Mouse (Mus musculus) thymus, adult 2 months (tissue): ENCODE data around the gene Schip1. TPM values are rescaled to one million over a fixed set of nuclear protein-coding genes. Genes with fewer than 3 reads are reported as not detected.

Source experiments
- DNase-seq: peaks from one replicate; pipeline ENCODE4 v3.0.0; 2021
- H3K27ac ChIP-seq: fragments of 200-500 bp; 2 replicates; pipeline ENCODE4 v1.5.1; 2012; ENCODE audit warnings: low read length, control low read depth; ENCODE audit not compliant: control insufficient read depth, insufficient read depth
- H3K27me3 ChIP-seq: fragments of 200-500 bp; 2 replicates; pipeline ENCODE4 v1.6.1; 2012; ENCODE audit warnings: mild to moderate bottlenecking, low read length, moderate library complexity, mixed read lengths; ENCODE audit not compliant: control insufficient read depth, insufficient read depth
- H3K36me3 ChIP-seq: fragments of 200-500 bp; 2 replicates; pipeline ENCODE4 v1.6.1; 2012; ENCODE audit warnings: mild to moderate bottlenecking, low read length, moderate library complexity; ENCODE audit not compliant: control insufficient read depth, insufficient read depth
- H3K4me1 ChIP-seq: fragments of 200-500 bp; replicated peaks from 2 replicates; pipeline ENCODE4 v1.6.1; 2012; ENCODE audit warnings: low read length; ENCODE audit not compliant: control insufficient read depth, insufficient read depth
- H3K4me3 ChIP-seq: fragments of 200-500 bp; 2 replicates; pipeline ENCODE4 v1.5.1; 2012; ENCODE audit warnings: mild to moderate bottlenecking, low read length, control low read depth, moderate library complexity; ENCODE audit not compliant: control insufficient read depth, insufficient read depth
- CTCF ChIP-seq: fragments of 200-500 bp; IDR thresholded peaks from 2 replicates; pipeline ENCODE4 v1.5.1; 2012; ENCODE audit warnings: mild to moderate bottlenecking, control low read depth, low read length, moderate library complexity, borderline replicate concordance; ENCODE audit not compliant: control insufficient read depth, poor library complexity, insufficient read depth; ENCODE audit errors: extremely low read depth
- POLR2A ChIP-seq: fragments of 200-500 bp; IDR thresholded peaks from 2 replicates; pipeline ENCODE4 v1.6.1; 2012; ENCODE audit warnings: mild to moderate bottlenecking, low read length, control low read depth, moderate library complexity; ENCODE audit not compliant: control insufficient read depth, poor library complexity, insufficient read depth; ENCODE audit errors: extremely low read depth
- WGBS: fragments of 180-500 bp; shearing (Covaris S2); methylation state at CpG from one replicate; pipeline ENCODE4 v1.1.7; 2018; 5-methylcytosine and 5-hydroxymethylcytosine counted together
- polyA plus RNA-seq: library from polyadenylated mRNA; depleted of rRNA; stranded (reverse); fragments of >200 nt; gene quantifications from 2 replicates; pipeline ENCODE4 v1.2.3, GENCODE M21; 2012

Gene Schip1
- polyA plus RNA-seq, 1 experiment = 3.2 TPM

- Histone ChIP-seq H3K27me3 (no peaks in the 10 kb centered on the region), H3K36me3 (no peaks in the 10 kb centered on the region), H3K4me1 (no peaks in the 10 kb centered on the region), H3K27ac (no peak overlapping the region), H3K4me3 (no peak overlapping the region)
- TF ChIP-seq CTCF = no peak
- TF ChIP-seq POLR2A = no peak
- WGBS = 75% methylated on average over 8 of the region's 8 CpGs
- DNase-seq = no peak
These were observed 122.9 kb downstream of the Schip1 start for GRCm38 (mm10) chr3:68187471-68187870.

GRCm38 (mm10) chr3:68189100-68189499 is 124.5 kb downstream of the Schip1 start:
- no peak for TF ChIP-seq POLR2A
- TF ChIP-seq CTCF = no peak
- no peaks in the 10 kb centered on the region for H3K27me3 ChIP-seq
- DNase-seq = no peak
- no peaks in the 10 kb centered on the region for H3K36me3 ChIP-seq
- no peak overlapping the region for H3K4me3 ChIP-seq
- no peaks in the 10 kb centered on the region for H3K4me1 ChIP-seq
- 69% methylated on average over 2 of the region's 2 CpGs for WGBS
- H3K27ac ChIP-seq = no peak overlapping the region

- no peak for DNase-seq
- no peak overlapping the region for H3K4me3 ChIP-seq
- WGBS = 97% methylated on average over 1 of the region's 1 CpGs
- H3K4me1 ChIP-seq = no peaks in the 10 kb centered on the region
- no peak overlapping the region for H3K27ac ChIP-seq
- no peaks in the 10 kb centered on the region for H3K27me3 ChIP-seq
- no peaks in the 10 kb centered on the region for H3K36me3 ChIP-seq
- TF ChIP-seq CTCF = no peak
- TF ChIP-seq POLR2A = no peak
These were observed 132.3 kb downstream of the Schip1 start for GRCm38 (mm10) chr3:68196933-68197332.

- Histone ChIP-seq H3K4me1 (no peaks in the 10 kb centered on the region), H3K27ac (no peak overlapping the region), H3K36me3 (no peaks in the 10 kb centered on the region), H3K27me3 (no peaks in the 10 kb centered on the region), H3K4me3 (no peak overlapping the region)
- 61% methylated on average over 1 of the region's 1 CpGs for WGBS
- TF ChIP-seq POLR2A (no peak), CTCF (no peak)
- no peak for DNase-seq
These were observed 136.6 kb downstream of the Schip1 start for GRCm38 (mm10) chr3:68201214-68201613.

- Histone ChIP-seq H3K4me1 (no peaks in the 10 kb centered on the region), H3K27ac (no peak overlapping the region), H3K27me3 (no peaks in the 10 kb centered on the region), H3K4me3 (no peak overlapping the region), H3K36me3 (no peaks in the 10 kb centered on the region)
- 67% methylated on average over 4 of the region's 4 CpGs for WGBS
- DNase-seq = no peak
- TF ChIP-seq POLR2A = no peak
- TF ChIP-seq CTCF = no peak
These were observed 137.7 kb downstream of the Schip1 start for GRCm38 (mm10) chr3:68202162-68202902.

GRCm38 (mm10) chr3:68203934-68204467 is 139.4 kb downstream of the Schip1 start:
- WGBS = 85% methylated on average over 4 of the region's 4 CpGs
- TF ChIP-seq CTCF = no peak
- no peak for TF ChIP-seq POLR2A
- H3K4me3 ChIP-seq = no peak overlapping the region
- H3K36me3 ChIP-seq = no peaks in the 10 kb centered on the region
- no peak for DNase-seq
- no peaks in the 10 kb centered on the region for H3K4me1 ChIP-seq
- H3K27ac ChIP-seq = no peak overlapping the region
- no peaks in the 10 kb centered on the region for H3K27me3 ChIP-seq
